ENCODE assay signal across 9 mouse cellular contexts in genomic region chr8:86888058-86888939, GRCm38 (mm10). TPM values are rescaled to one million over a fixed set of nuclear protein-coding genes. Genes with fewer than 3 reads are reported as not detected.
DNase-seq lines count a peak whose midpoint lies in the region; ATAC-seq and TF ChIP-seq lines count a peak whose summit lies in the region.
"Had no signal": no experiment of that assay in that cellular context is flagged by ENCODE, and none has a peak within 500 bp of the region (broad histone marks: within the 10 kb centered on the region; RNA-seq: fewer than 3 reads in every experiment).

No protein-coding gene starts in this region.

- peak; percentile 21 for DNase-seq in gastrocnemius, postnatal 14 days
- DNase-seq in gastrocnemius, postnatal 36 days: no peak
- DNase-seq in Patski (ENCODE audit: low read depth, low spot score): peak; percentile 67
- DNase-seq in hindbrain, embryonic 10.5 days (ENCODE audit: low spot score): no peak
- no peak for DNase-seq in cerebellum, postnatal 36 days

- POLR2A ChIA-PET in Patski (lab: Charles Lee): interaction anchor here (1.2 kb wide), 1 partner anchor 143 kb away, joined by 5 read pairs; the partner anchor contains the start of genes Gm10638 and Siah1a

- CTCF ChIA-PET in Patski (lab: Charles Lee): interaction anchor here (1.4 to 1.5 kb wide), 2 partner anchors 21 to 68 kb away, joined by 4 to 5 read pairs; no protein-coding TSS in a partner anchor

- peak; percentile 75 for ATAC-seq in Patski
- ATAC-seq in intestine, embryonic 16.5 days: peak; percentile 43
- no peak for ATAC-seq in midbrain, embryonic 16.5 days

- no peaks in the 10 kb centered on the region for H3K9me3 ChIP-seq in intestine, embryonic 16.5 days (ENCODE audit: control insufficient read depth, low read length)
- H3K9me3 ChIP-seq in megakaryocyte, embryonic 14.5 days: no peaks in the 10 kb centered on the region
- no peaks in the 10 kb centered on the region for H3K9me3 ChIP-seq in hindbrain, embryonic 10.5 days
- no peaks in the 10 kb centered on the region for H3K9me3 ChIP-seq in midbrain, embryonic 16.5 days (replicated peaks; ENCODE audit: control insufficient read depth, low read length, poor library complexity, severe bottlenecking)
- H3K9me3 ChIP-seq: hindbrain, embryonic 13.5 days had no signal

- no peaks in the 10 kb centered on the region for H3K27me3 ChIP-seq in Patski
- H3K27me3 ChIP-seq in intestine, embryonic 16.5 days (replicated peaks; ENCODE audit: control insufficient read depth, insufficient read depth, low read length): no peaks in the 10 kb centered on the region
- H3K27me3 ChIP-seq in megakaryocyte, embryonic 14.5 days (replicated peaks): no peaks in the 10 kb centered on the region
- H3K27me3 ChIP-seq in hindbrain, embryonic 10.5 days (ENCODE audit: insufficient read depth, poor library complexity, severe bottlenecking): no peaks in the 10 kb centered on the region
- H3K27me3 ChIP-seq in midbrain, embryonic 16.5 days (ENCODE audit: control insufficient read depth, insufficient read depth, low read depth, low read length): no peaks in the 10 kb centered on the region; the same call in 1 of the 2 replicates
- H3K27me3 ChIP-seq: hindbrain, embryonic 13.5 days had no signal

- H3K36me3 ChIP-seq in intestine, embryonic 16.5 days (ENCODE audit: control insufficient read depth, insufficient read depth, low read length): no peaks in the 10 kb centered on the region
- H3K36me3 ChIP-seq in megakaryocyte, embryonic 14.5 days (replicated peaks; ENCODE audit: low read length): no peaks in the 10 kb centered on the region
- no peaks in the 10 kb centered on the region for H3K36me3 ChIP-seq in hindbrain, embryonic 10.5 days
- no peaks in the 10 kb centered on the region for H3K36me3 ChIP-seq in midbrain, embryonic 16.5 days (ENCODE audit: control insufficient read depth, insufficient read depth, low read length)
- H3K36me3 ChIP-seq: hindbrain, embryonic 13.5 days had no signal

- intact Hi-C loops in gastrocnemius, postnatal 14 days (cut with DNase I; ENCODE audit: low total_unique reads): no loop called here
- intact Hi-C loops in gastrocnemius, postnatal 36 days (cut with DNase I): no loop called here

- peak overlapping the region; percentile 24; the same call in 1 of the 2 replicates for H3K27ac ChIP-seq in intestine, embryonic 16.5 days (ENCODE audit: low read length)
- H3K27ac ChIP-seq in hindbrain, embryonic 10.5 days: no peak overlapping the region
- H3K27ac ChIP-seq in midbrain, embryonic 16.5 days (ENCODE audit: low read length): no peak overlapping the region
- H3K27ac ChIP-seq: hindbrain, embryonic 13.5 days had no signal

- H3K4me2 ChIP-seq in intestine, embryonic 16.5 days (ENCODE audit: low read depth, low read length): no peak overlapping the region
- H3K4me2 ChIP-seq in midbrain, embryonic 16.5 days (ENCODE audit: low read length): no peak overlapping the region
- H3K4me2 ChIP-seq: hindbrain, embryonic 13.5 days had no signal

- peak; percentile 66 for TF ChIP-seq CTCF in Patski (IDR thresholded peaks at IDR 0.05)

- no peak overlapping the region for H3K9ac ChIP-seq in intestine, embryonic 16.5 days (ENCODE audit: low read depth, low read length)
- H3K9ac ChIP-seq in midbrain, embryonic 16.5 days (ENCODE audit: low read depth, low read length): no peak overlapping the region
- H3K9ac ChIP-seq: hindbrain, embryonic 13.5 days had no signal

- H3K4me3 ChIP-seq in intestine, embryonic 16.5 days (ENCODE audit: low read length): no peak overlapping the region
- peak overlapping the region; percentile 76 for H3K4me3 ChIP-seq in megakaryocyte, embryonic 14.5 days (replicated peaks)
- H3K4me3 ChIP-seq in hindbrain, embryonic 10.5 days: no peak overlapping the region
- H3K4me3 ChIP-seq in midbrain, embryonic 16.5 days (ENCODE audit: low read depth, low read length): no peak overlapping the region
- H3K4me3 ChIP-seq: hindbrain, embryonic 13.5 days had no signal

- WGBS in intestine, embryonic 16.5 days: 61% methylated on average over 11 of the region's 11 CpGs
- WGBS in hindbrain, embryonic 10.5 days: 71% methylated on average over 11 of the region's 11 CpGs
- WGBS in midbrain, embryonic 16.5 days: 74% methylated on average over 11 of the region's 11 CpGs

- in situ Hi-C loops in Patski (cut with MboI; ENCODE audit: low pct_unique_long_range_greater_than_20kb): no loop called here

- H3K4me1 ChIP-seq in intestine, embryonic 16.5 days (ENCODE audit: control insufficient read depth, insufficient read depth, low read length): peaks cover 12% of the 10 kb centered on the region
- peaks cover 63% of the 10 kb centered on the region for H3K4me1 ChIP-seq in megakaryocyte, embryonic 14.5 days
- peaks cover 18% of the 10 kb centered on the region for H3K4me1 ChIP-seq in hindbrain, embryonic 10.5 days (replicated peaks)
- peaks cover 5% of the 10 kb centered on the region for H3K4me1 ChIP-seq in midbrain, embryonic 16.5 days (ENCODE audit: control insufficient read depth, insufficient read depth, low read length)

RNA-seq across cellular contexts. Expression of gene N4bp1, which starts 3.2 kb away (rescaled TPM):
- 10 to 100 TPM; 13.0 to 14.6 TPM for total RNA-seq in gastrocnemius, postnatal 14 days (2021)
- 10 to 100 TPM; 15.0 to 16.1 TPM for total RNA-seq in gastrocnemius, postnatal 36 days (2021)
- polyA plus RNA-seq in Patski (2021): 35.2 TPM
- 4.9 and 5.8 TPM in 2 replicates for polyA plus RNA-seq in intestine, embryonic 16.5 days (2015; fragmentation: Nextera tagmentation; extraction: Ambion mirVana)
- 9.9 and 12.9 TPM in 2 replicates for polyA plus RNA-seq in megakaryocyte, embryonic 14.5 days (2012; ENCODE audit: insufficient read depth, low replicate concordance)
- polyA plus RNA-seq in hindbrain, embryonic 10.5 days (2016; fragmentation: Nextera tagmentation; extraction: Ambion mirVana): 9.2 and 9.6 TPM in 2 replicates
- polyA plus RNA-seq in midbrain, embryonic 16.5 days (2015; fragmentation: Nextera tagmentation; extraction: Ambion mirVana): 9.2 and 11.4 TPM in 2 replicates

Comparison
In these comparisons a context has a peak if more than half of its experiments do, and no peak if none do; other contexts are left out.
1. DNase-seq: peak in gastrocnemius, postnatal 14 days (single experiment) and Patski (single experiment); none in gastrocnemius, postnatal 36 days (0 of 2), hindbrain, embryonic 10.5 days (single experiment) and cerebellum, postnatal 36 days (0 of 2).